ENCODE assay signal across 8 mouse cellular contexts in the genomic region with DNA sequence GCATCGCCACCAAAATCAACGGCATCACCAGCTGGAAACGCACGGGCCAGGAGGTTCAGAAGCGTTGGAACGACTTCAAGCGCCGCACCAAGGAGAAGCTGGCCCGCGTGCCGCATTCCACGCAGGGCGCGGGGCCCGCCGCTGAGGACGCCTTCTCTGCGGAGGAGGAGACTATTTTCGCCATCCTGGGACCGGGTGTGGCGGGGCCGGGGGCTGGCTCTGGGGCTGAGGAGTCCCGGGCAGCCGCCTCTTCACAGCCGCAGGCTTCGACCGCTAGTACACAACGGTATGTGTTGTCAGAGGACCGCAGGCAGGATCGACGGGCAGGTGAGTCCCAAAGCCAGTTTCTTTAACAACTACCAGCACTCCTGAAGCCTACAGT. TPM values are rescaled to one million over a fixed set of nuclear protein-coding genes. Genes with fewer than 3 reads are reported as not detected.
DNase-seq lines count a peak whose midpoint lies in the region; ATAC-seq and TF ChIP-seq lines count a peak whose summit lies in the region.

No protein-coding gene starts in this region.

- TF ChIP-seq CTCF in bone marrow macrophage, adult 2 months (IDR thresholded peaks at IDR 0.05; ENCODE audit: low read depth, low read length), result no peak

- no peaks in the 10 kb centered on the region for H3K36me3 ChIP-seq in lung, embryonic 15.5 days
- H3K36me3 ChIP-seq in forebrain, embryonic 15.5 days, result peaks cover 7% of the 10 kb centered on the region; the same call in 1 of the 2 replicates
- H3K36me3 ChIP-seq in intestine, embryonic 14.5 days (ENCODE audit: control insufficient read depth, insufficient read depth, low read length), result peaks cover 16% of the 10 kb centered on the region; the same call in 1 of the 2 replicates
- H3K36me3 ChIP-seq in midbrain, embryonic 12.5 days, result peaks cover 9% of the 10 kb centered on the region; the same call in 1 of the 2 replicates

- peak overlapping the region; percentile 53 for H3K9ac ChIP-seq in lung, embryonic 15.5 days
- peak overlapping the region; percentile 59 for H3K9ac ChIP-seq in forebrain, embryonic 15.5 days (replicated peaks)
- peak overlapping the region; percentile 42 for H3K9ac ChIP-seq in intestine, embryonic 14.5 days (ENCODE audit: low read length)
- H3K9ac ChIP-seq in midbrain, embryonic 12.5 days (replicated peaks), result peak overlapping the region; percentile 69

- TF ChIP-seq POLR2A in bone marrow macrophage, adult 2 months (IDR thresholded peaks at IDR 0.05; ENCODE audit: borderline replicate concordance, low read depth, low read length), result no peak

- no peak for ATAC-seq in lung, embryonic 15.5 days (ENCODE audit: borderline replicate concordance, extremely low read depth, low FRiP score, low TSS enrichment)
- ATAC-seq in forebrain, embryonic 15.5 days (replicated peaks), result no peak
- ATAC-seq in intestine, embryonic 14.5 days (replicated peaks; ENCODE audit: low FRiP score, low TSS enrichment, low read depth), result no peak
- ATAC-seq in midbrain, embryonic 12.5 days (ENCODE audit: low FRiP score, low read depth), result no peak

- 2% methylated on average over 31 of the region's 31 CpGs for WGBS in lung, embryonic 15.5 days
- 2% methylated on average over 31 of the region's 31 CpGs for WGBS in forebrain, embryonic 15.5 days
- WGBS in intestine, embryonic 14.5 days, result 3% methylated on average over 31 of the region's 31 CpGs
- WGBS in midbrain, embryonic 12.5 days, result 3% methylated on average over 31 of the region's 31 CpGs

- H3K4me2 ChIP-seq in lung, embryonic 15.5 days, result peak overlapping the region; percentile 83
- H3K4me2 ChIP-seq in forebrain, embryonic 15.5 days (replicated peaks), result peak overlapping the region; percentile 87
- H3K4me2 ChIP-seq in intestine, embryonic 14.5 days (ENCODE audit: low read length), result peak overlapping the region; percentile 81
- peak overlapping the region; percentile 73 for H3K4me2 ChIP-seq in midbrain, embryonic 12.5 days (replicated peaks)

- no peak overlapping the region for H3K27ac ChIP-seq in lung, embryonic 15.5 days
- no peak overlapping the region for H3K27ac ChIP-seq in bone marrow macrophage, adult 2 months (ENCODE audit: insufficient read depth, low read depth, low read length)
- H3K27ac ChIP-seq in forebrain, embryonic 15.5 days (replicated peaks), result no peak overlapping the region
- no peak overlapping the region for H3K27ac ChIP-seq in intestine, embryonic 14.5 days (ENCODE audit: low read depth)
- H3K27ac ChIP-seq in midbrain, embryonic 12.5 days (replicated peaks), result peak overlapping the region; percentile 20; the same call in 1 of the 2 replicates

- H3K9me3 ChIP-seq in lung, embryonic 15.5 days, result no peaks in the 10 kb centered on the region
- H3K9me3 ChIP-seq in forebrain, embryonic 15.5 days, result no peaks in the 10 kb centered on the region
- no peaks in the 10 kb centered on the region for H3K9me3 ChIP-seq in intestine, embryonic 14.5 days (ENCODE audit: control insufficient read depth, low read length)
- no peaks in the 10 kb centered on the region for H3K9me3 ChIP-seq in midbrain, embryonic 12.5 days

- H3K27me3 ChIP-seq in lung, embryonic 15.5 days, result peaks cover 35% of the 10 kb centered on the region
- H3K27me3 ChIP-seq in forebrain, embryonic 15.5 days, result peaks cover 11% of the 10 kb centered on the region; the same call in 1 of the 2 replicates
- peaks cover 29% of the 10 kb centered on the region for H3K27me3 ChIP-seq in intestine, embryonic 14.5 days (replicated peaks; ENCODE audit: control insufficient read depth, insufficient read depth, low read length)
- peaks cover 25% of the 10 kb centered on the region for H3K27me3 ChIP-seq in midbrain, embryonic 12.5 days

- no peak for DNase-seq in lung, adult 18-20 months
- no peak for DNase-seq in intestine, embryonic 14.5 days (ENCODE audit: low spot score)
- DNase-seq in embryo, embryonic 10 days (ENCODE audit: low spot score), result no peak
- no peak for DNase-seq in embryo, embryonic 9.5 days (ENCODE audit: extremely low spot score)

- H3K4me1 ChIP-seq in lung, embryonic 15.5 days, result peaks cover 22% of the 10 kb centered on the region
- H3K4me1 ChIP-seq in bone marrow macrophage, adult 2 months (ENCODE audit: control insufficient read depth, insufficient read depth, low read length), result peaks cover 7% of the 10 kb centered on the region; the same call in 1 of the 2 replicates
- peaks cover 31% of the 10 kb centered on the region for H3K4me1 ChIP-seq in forebrain, embryonic 15.5 days
- H3K4me1 ChIP-seq in intestine, embryonic 14.5 days (replicated peaks; ENCODE audit: control insufficient read depth, insufficient read depth, low read length), result peaks cover 9% of the 10 kb centered on the region
- peaks cover 24% of the 10 kb centered on the region for H3K4me1 ChIP-seq in midbrain, embryonic 12.5 days

- H3K4me3 ChIP-seq in lung, embryonic 15.5 days, result peak overlapping the region; percentile 53
- H3K4me3 ChIP-seq in bone marrow macrophage, adult 2 months (ENCODE audit: insufficient read depth, low read length), result peak overlapping the region; percentile 48
- peak overlapping the region; percentile 54 for H3K4me3 ChIP-seq in forebrain, embryonic 15.5 days
- peak overlapping the region; percentile 51 for H3K4me3 ChIP-seq in intestine, embryonic 14.5 days (ENCODE audit: low read depth, low read length)
- H3K4me3 ChIP-seq in midbrain, embryonic 12.5 days, result peak overlapping the region; percentile 56

RNA-seq across cellular contexts. Expression of gene Mypop, which starts 1.2 kb away (rescaled TPM):
- 3.0 and 3.6 TPM in 2 replicates for polyA plus RNA-seq in lung, embryonic 15.5 days (2015; fragmentation: Nextera tagmentation; extraction: Ambion mirVana)
- polyA plus RNA-seq in bone marrow macrophage, adult 2 months (2012; ENCODE audit: insufficient read depth, insufficient read length, missing spikeins), result 1.0 and 1.2 TPM in 2 replicates
- polyA plus RNA-seq in forebrain, embryonic 15.5 days (2015; fragmentation: Nextera tagmentation; extraction: Ambion mirVana), result 4.4 and 5.5 TPM in 2 replicates
- polyA plus RNA-seq in intestine, embryonic 14.5 days (2014; fragmentation: Nextera tagmentation; extraction: Ambion mirVana), result 2.8 and 3.2 TPM in 2 replicates
- polyA plus RNA-seq in midbrain, embryonic 12.5 days (2016; fragmentation: Nextera tagmentation; extraction: Ambion mirVana), result 5.3 and 6.1 TPM in 2 replicates

RNA-seq across cellular contexts. Expression of gene Nanos2, which starts 5.1 kb away (rescaled TPM):
- polyA plus RNA-seq in lung, embryonic 15.5 days (2015; fragmentation: Nextera tagmentation; extraction: Ambion mirVana), result not detected in 2 replicates
- polyA plus RNA-seq in bone marrow macrophage, adult 2 months (2012; ENCODE audit: insufficient read depth, insufficient read length, missing spikeins), result not detected in 2 replicates
- 0.60 and 1.2 TPM in 2 replicates for polyA plus RNA-seq in forebrain, embryonic 15.5 days (2015; fragmentation: Nextera tagmentation; extraction: Ambion mirVana)
- polyA plus RNA-seq in intestine, embryonic 14.5 days (2014; fragmentation: Nextera tagmentation; extraction: Ambion mirVana), result not detected in 2 replicates
- polyA plus RNA-seq in midbrain, embryonic 12.5 days (2016; fragmentation: Nextera tagmentation; extraction: Ambion mirVana), result 0.20 and 0.33 TPM in 2 replicates

RNA-seq across cellular contexts. Expression of gene Irf2bp1, which starts 11.6 kb away (rescaled TPM):
- 23.5 and 25.2 TPM in 2 replicates for polyA plus RNA-seq in lung, embryonic 15.5 days (2015; fragmentation: Nextera tagmentation; extraction: Ambion mirVana)
- 16.4 and 17.5 TPM in 2 replicates for polyA plus RNA-seq in bone marrow macrophage, adult 2 months (2012; ENCODE audit: insufficient read depth, insufficient read length, missing spikeins)
- 35.4 and 36.7 TPM in 2 replicates for polyA plus RNA-seq in forebrain, embryonic 15.5 days (2015; fragmentation: Nextera tagmentation; extraction: Ambion mirVana)
- 29.5 and 29.6 TPM in 2 replicates for polyA plus RNA-seq in intestine, embryonic 14.5 days (2014; fragmentation: Nextera tagmentation; extraction: Ambion mirVana)
- polyA plus RNA-seq in midbrain, embryonic 12.5 days (2016; fragmentation: Nextera tagmentation; extraction: Ambion mirVana), result 41.6 and 43.1 TPM in 2 replicates

RNA-seq across cellular contexts. Expression of gene Foxa3, which starts 31.1 kb away (rescaled TPM):
- polyA plus RNA-seq in lung, embryonic 15.5 days (2015; fragmentation: Nextera tagmentation; extraction: Ambion mirVana), result 2.2 and 2.4 TPM in 2 replicates
- polyA plus RNA-seq in bone marrow macrophage, adult 2 months (2012; ENCODE audit: insufficient read depth, insufficient read length, missing spikeins), result not detected in 2 replicates
- 0.18 TPM in 1 of 2 replicates, not detected in the other for polyA plus RNA-seq in forebrain, embryonic 15.5 days (2015; fragmentation: Nextera tagmentation; extraction: Ambion mirVana)
- 21.6 and 21.9 TPM in 2 replicates for polyA plus RNA-seq in intestine, embryonic 14.5 days (2014; fragmentation: Nextera tagmentation; extraction: Ambion mirVana)
- 0.09 and 0.10 TPM in 2 replicates for polyA plus RNA-seq in midbrain, embryonic 12.5 days (2016; fragmentation: Nextera tagmentation; extraction: Ambion mirVana)

RNA-seq across cellular contexts. Expression of gene Sympk, which starts 31.9 kb away (rescaled TPM):
- 34.3 and 34.6 TPM in 2 replicates for polyA plus RNA-seq in lung, embryonic 15.5 days (2015; fragmentation: Nextera tagmentation; extraction: Ambion mirVana)
- 61.9 and 64.4 TPM in 2 replicates for polyA plus RNA-seq in bone marrow macrophage, adult 2 months (2012; ENCODE audit: insufficient read depth, insufficient read length, missing spikeins)
- polyA plus RNA-seq in forebrain, embryonic 15.5 days (2015; fragmentation: Nextera tagmentation; extraction: Ambion mirVana), result 34.8 and 35.4 TPM in 2 replicates
- polyA plus RNA-seq in intestine, embryonic 14.5 days (2014; fragmentation: Nextera tagmentation; extraction: Ambion mirVana), result 23.9 and 26.1 TPM in 2 replicates
- polyA plus RNA-seq in midbrain, embryonic 12.5 days (2016; fragmentation: Nextera tagmentation; extraction: Ambion mirVana), result 51.5 and 53.5 TPM in 2 replicates
